Mouse (Mus musculus) spleen, embryonic (tissue): ENCODE results near the gene Il12rb1.

Source experiments
- CTCF ChIA-PET: fragments of 350-600 bp; sonication (Branson Sonifier 250); formaldehyde crosslinking; loops from one replicate; lab custom pipeline; 2022; lab: Charles Lee

The Il12rb1 gene

DNA sequence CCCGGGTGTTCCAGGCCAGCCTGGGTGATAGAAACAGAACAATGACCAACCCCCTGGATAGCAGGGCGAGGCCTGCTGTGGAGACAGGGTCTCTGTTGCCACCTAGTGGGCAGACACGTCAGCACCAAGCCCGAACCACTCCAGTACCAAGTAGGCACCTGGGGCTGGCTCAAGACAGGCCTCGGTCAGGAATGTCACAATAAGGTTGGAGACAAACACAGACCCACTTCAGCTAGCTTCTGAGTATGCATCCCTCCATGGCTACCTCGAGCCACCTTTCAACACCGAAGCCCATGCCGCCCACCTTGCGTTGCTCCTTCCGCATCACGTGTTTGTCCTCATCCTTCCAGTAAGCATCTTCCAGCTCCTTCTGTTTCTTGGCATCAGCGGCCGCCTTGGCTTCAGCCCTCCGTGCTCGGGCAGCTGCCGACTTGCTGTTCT is 61.4 kb downstream of the Il12rb1 start:
- CTCF ChIA-PET, result interaction anchor here (0.6 to 2.8 kb wide), 5 partner anchors 16 to 47 kb away, joined by 3 to 12 read pairs (median 3); no protein-coding TSS in a partner anchor
